ENCODE assay signal across 8 mouse cellular contexts in genomic region chr3:67582273-67583124, GRCm38 (mm10). TPM values are rescaled to one million over a fixed set of nuclear protein-coding genes. Genes with fewer than 3 reads are reported as not detected.
DNase-seq lines count a peak whose midpoint lies in the region; ATAC-seq and TF ChIP-seq lines count a peak whose summit lies in the region.

Gene Mfsd1 (plus strand): TSS chr3:67582741.

- H3K4me1 ChIP-seq in CH12.LX (ENCODE audit: control insufficient read depth in 1 of 2, insufficient read depth in 2 of 2) = peaks cover under 1 to 28% of the 10 kb centered on the region in 2 experiments; a peak in 3 of 4 replicates
- 0 out of 2 replicates have a peak, but pooled peaks cover 2% of the 10 kb centered on the region for H3K4me1 ChIP-seq in forebrain, embryonic 11.5 days (replicated peaks; ENCODE audit: control insufficient read depth, insufficient read depth, low read length)
- H3K4me1 ChIP-seq in heart, embryonic 16.5 days (ENCODE audit: control insufficient read depth, insufficient read depth, low read length) = peaks cover 5% of the 10 kb centered on the region; the same call in 1 of the 2 replicates
- peaks cover 5% of the 10 kb centered on the region for H3K4me1 ChIP-seq in liver, embryonic 16.5 days (ENCODE audit: control insufficient read depth, low read depth, low read length)
- H3K4me1 ChIP-seq in neural tube, embryonic 13.5 days (replicated peaks) = peaks cover 8% of the 10 kb centered on the region
- H3K4me1 ChIP-seq in testis, adult 2 months (ENCODE audit: control insufficient read depth, insufficient read depth, low read length) = peaks cover 8% of the 10 kb centered on the region; the same call in 1 of the 2 replicates

- dilution Hi-C loops in CH12.LX (cut with MboI; ENCODE audit: extremely low pct_ligation_motif_present, extremely low pct_unique_long_range_greater_than_20kb, low sequenced_read_pairs) = no loop called here

- H3K36me3 ChIP-seq in CH12.LX (replicated peaks in 1 of 2; ENCODE audit: control insufficient read depth in 1 of 2, insufficient read depth in 1 of 2, low read length in 1 of 2) = peaks cover 7 to 29% of the 10 kb centered on the region in 2 experiments
- H3K36me3 ChIP-seq in forebrain, embryonic 11.5 days (ENCODE audit: control insufficient read depth, insufficient read depth, low read length) = no peaks in the 10 kb centered on the region; the same call in 1 of the 2 replicates
- H3K36me3 ChIP-seq in heart, embryonic 16.5 days (ENCODE audit: control insufficient read depth, insufficient read depth) = no peaks in the 10 kb centered on the region
- H3K36me3 ChIP-seq in liver, embryonic 16.5 days (ENCODE audit: control insufficient read depth, insufficient read depth) = no peaks in the 10 kb centered on the region
- peaks cover 21% of the 10 kb centered on the region for H3K36me3 ChIP-seq in neural tube, embryonic 13.5 days
- no peaks in the 10 kb centered on the region for H3K36me3 ChIP-seq in testis, adult 2 months (ENCODE audit: control insufficient read depth, insufficient read depth, low read length)

- no peak for TF ChIP-seq CTCF in CH12.LX (conservative IDR thresholded peaks at IDR 0.05 in 1 of 2, IDR thresholded peaks at IDR 0.05 in 1 of 2; ENCODE audit: low read depth in 2 of 2, low read length in 2 of 2)
- TF ChIP-seq CTCF in testis, adult 2 months (IDR thresholded peaks at IDR 0.05; ENCODE audit: control insufficient read depth, insufficient read depth, insufficient replicate concordance, low read depth, low read length) = no peak

- H3K9me3 ChIP-seq in CH12.LX (replicated peaks; ENCODE audit: low read length) = peaks cover 2% of the 10 kb centered on the region
- H3K9me3 ChIP-seq in forebrain, embryonic 11.5 days (ENCODE audit: control insufficient read depth, low read length) = no peaks in the 10 kb centered on the region
- no peaks in the 10 kb centered on the region for H3K9me3 ChIP-seq in heart, embryonic 16.5 days (replicated peaks; ENCODE audit: control insufficient read depth, low read length)
- H3K9me3 ChIP-seq in liver, embryonic 16.5 days (replicated peaks; ENCODE audit: control insufficient read depth, low read length) = no peaks in the 10 kb centered on the region
- H3K9me3 ChIP-seq in neural tube, embryonic 13.5 days = no peaks in the 10 kb centered on the region

- H3K79me2 ChIP-seq in CH12.LX (replicated peaks; ENCODE audit: control insufficient read depth, extremely low read depth, insufficient read depth, poor library complexity, severe bottlenecking) = no peaks in the 10 kb centered on the region; the same call in 1 of the 2 replicates

- peak within 1 kb of the TSS; percentile 78 to 100 (median 84) for H3K4me3 ChIP-seq in CH12.LX (replicated peaks in 1 of 3; ENCODE audit: low read depth in 2 of 3, low read length in 2 of 3, poor library complexity in 1 of 3)
- peak within 1 kb of the TSS; percentile 79 for H3K4me3 ChIP-seq in forebrain, embryonic 11.5 days (ENCODE audit: low read depth, low read length)
- H3K4me3 ChIP-seq in heart, embryonic 16.5 days (ENCODE audit: low read length) = peak within 1 kb of the TSS; percentile 81
- peak within 1 kb of the TSS; percentile 80 for H3K4me3 ChIP-seq in liver, embryonic 16.5 days (ENCODE audit: low read depth, low read length)
- peak within 1 kb of the TSS; percentile 87 for H3K4me3 ChIP-seq in neural tube, embryonic 13.5 days
- H3K4me3 ChIP-seq in testis, adult 2 months (ENCODE audit: control insufficient read depth, low read depth, low read length) = peak within 1 kb of the TSS; percentile 90

- peak; percentile 43; the same call in 1 of the 2 replicates for TF ChIP-seq EP300 in CH12.LX (IDR thresholded peaks at IDR 0.05; ENCODE audit: low read length)

- peak; percentile 60; the same call in 1 of the 2 replicates for TF ChIP-seq POLR2A in CH12.LX (IDR thresholded peaks at IDR 0.05; ENCODE audit: low read depth, low read length)
- peak; percentile 60; the same call in 1 of the 2 replicates for TF ChIP-seq POLR2A in testis, adult 2 months (IDR thresholded peaks at IDR 0.05; ENCODE audit: control insufficient read depth, low read depth, low read length)

- peak within 1 kb of the TSS; percentile 94 for H3K4me2 ChIP-seq in CH12.LX (ENCODE audit: insufficient read depth, low read depth, poor library complexity, severe bottlenecking)
- peak within 1 kb of the TSS; percentile 86 for H3K4me2 ChIP-seq in forebrain, embryonic 11.5 days (ENCODE audit: low read depth, low read length, severe bottlenecking)
- H3K4me2 ChIP-seq in heart, embryonic 16.5 days (ENCODE audit: low read depth, low read length) = peak within 1 kb of the TSS; percentile 72
- H3K4me2 ChIP-seq in liver, embryonic 16.5 days (ENCODE audit: low read depth, low read length) = peak within 1 kb of the TSS; percentile 89
- H3K4me2 ChIP-seq in neural tube, embryonic 13.5 days = peak within 1 kb of the TSS; percentile 66

- no peak for TF ChIP-seq RAD21 in CH12.LX (IDR thresholded peaks at IDR 0.05; ENCODE audit: low read depth, low read length)

- no peaks in the 10 kb centered on the region for H3K27me3 ChIP-seq in CH12.LX (replicated peaks)
- no peaks in the 10 kb centered on the region for H3K27me3 ChIP-seq in forebrain, embryonic 11.5 days (ENCODE audit: control insufficient read depth, insufficient read depth, low read length)
- no peaks in the 10 kb centered on the region for H3K27me3 ChIP-seq in heart, embryonic 16.5 days (ENCODE audit: control insufficient read depth, insufficient read depth, low read length)
- no peaks in the 10 kb centered on the region for H3K27me3 ChIP-seq in liver, embryonic 16.5 days (ENCODE audit: control insufficient read depth, insufficient read depth, low read depth, low read length)
- 0 out of 2 replicates have a peak, but pooled peaks cover 5% of the 10 kb centered on the region for H3K27me3 ChIP-seq in neural tube, embryonic 13.5 days
- no peaks in the 10 kb centered on the region for H3K27me3 ChIP-seq in testis, adult 2 months (ENCODE audit: control insufficient read depth, insufficient read depth, low read length)

- in situ Hi-C loops in CH12.LX (cut with MboI; ENCODE audit: low pct_ligation_motif_present, low pct_unique_long_range_greater_than_20kb, low sequenced_read_pairs) = no loop called here

- ATAC-seq in forebrain, embryonic 11.5 days (replicated peaks; ENCODE audit: low FRiP score) = peak; percentile 93
- peak; percentile 85 for ATAC-seq in heart, embryonic 16.5 days (replicated peaks; ENCODE audit: extremely low read depth, insufficient read depth, low FRiP score)
- ATAC-seq in liver, embryonic 16.5 days (ENCODE audit: low read depth) = peak; percentile 83
- peak; percentile 95 for ATAC-seq in neural tube, embryonic 13.5 days (ENCODE audit: low read depth)

- H3K27ac ChIP-seq in CH12.LX (ENCODE audit: insufficient read depth, low read depth) = no peak within 1 kb of the TSS
- no peak within 1 kb of the TSS for H3K27ac ChIP-seq in forebrain, embryonic 11.5 days (ENCODE audit: low read depth, low read length)
- H3K27ac ChIP-seq in heart, embryonic 16.5 days (ENCODE audit: low read length) = peak within 1 kb of the TSS; percentile 17; the same call in 1 of the 2 replicates
- peak within 1 kb of the TSS; percentile 54; the same call in 1 of the 2 replicates for H3K27ac ChIP-seq in liver, embryonic 16.5 days (ENCODE audit: low read length)
- H3K27ac ChIP-seq in neural tube, embryonic 13.5 days (replicated peaks) = peak within 1 kb of the TSS; percentile 77
- peak within 1 kb of the TSS; percentile 19 for H3K27ac ChIP-seq in testis, adult 2 months (ENCODE audit: control insufficient read depth, insufficient read depth, low read depth, low read length)

- DNase-seq in CH12.LX (ENCODE audit: extremely low read depth) = peak; percentile 89
- DNase-seq in c-Kit-positive CD71-positive TER-119-negative erythroid progenitor cells, embryonic 14.5 days (ENCODE audit: low read depth) = peak; percentile 73
- peak; percentile 98 for DNase-seq in forebrain, embryonic 11.5 days (ENCODE audit: low spot score)
- peak; percentile 85 to 89 for DNase-seq in kidney, postnatal 36 days

- WGBS in forebrain, embryonic 11.5 days = 3% methylated on average over 54 of the region's 54 CpGs
- WGBS in heart, embryonic 16.5 days = 3% methylated on average over 54 of the region's 54 CpGs
- 4% methylated on average over 52 of the region's 54 CpGs for WGBS in liver, embryonic 16.5 days (ENCODE audit: insufficient replicate concordance)
- WGBS in neural tube, embryonic 13.5 days = 4% methylated on average over 54 of the region's 54 CpGs

- peak within 1 kb of the TSS; percentile 83 for H3K9ac ChIP-seq in CH12.LX (ENCODE audit: insufficient read depth, low read depth)
- peak within 1 kb of the TSS; percentile 78 for H3K9ac ChIP-seq in forebrain, embryonic 11.5 days (ENCODE audit: low read length)
- peak within 1 kb of the TSS; percentile 75 for H3K9ac ChIP-seq in heart, embryonic 16.5 days (ENCODE audit: low read length)
- peak within 1 kb of the TSS; percentile 76 for H3K9ac ChIP-seq in liver, embryonic 16.5 days (ENCODE audit: low read depth, low read length)
- peak within 1 kb of the TSS; percentile 87 for H3K9ac ChIP-seq in neural tube, embryonic 13.5 days

TF ChIP-seq in CH12.LX, 34 proteins besides CTCF, POLR2A, EP300 and RAD21 (continues in another document):
- no peak for TF ChIP-seq PAX5 (IDR thresholded peaks at IDR 0.05; ENCODE audit: low read length)
- peak; percentile 62 for TF ChIP-seq NRF1 (IDR thresholded peaks at IDR 0.05; ENCODE audit: low read depth, low read length)
- peak; percentile 51; the same call in 1 of the 2 replicates for TF ChIP-seq ZMIZ1 (IDR thresholded peaks at IDR 0.05; ENCODE audit: low read depth, low read length)
- no peak for TF ChIP-seq TBP (conservative IDR thresholded peaks at IDR 0.05; ENCODE audit: low read depth, low read length)
- TF ChIP-seq ELF1 (IDR thresholded peaks at IDR 0.05; ENCODE audit: low read depth, low read length) = peak; percentile 83
- peak; percentile 67 for TF ChIP-seq NELFE (IDR thresholded peaks at IDR 0.05; ENCODE audit: low read depth, low read length)
- TF ChIP-seq MEF2A (IDR thresholded peaks at IDR 0.05; ENCODE audit: borderline replicate concordance, low read depth, low read length) = peak; percentile 72
- no peak for TF ChIP-seq JUND (conservative IDR thresholded peaks at IDR 0.05; ENCODE audit: low read depth, low read length)
- TF ChIP-seq MXI1 (IDR thresholded peaks at IDR 0.05; ENCODE audit: low read depth, low read length) = peak; percentile 85
- TF ChIP-seq CHD2 (IDR thresholded peaks at IDR 0.05; ENCODE audit: low read length) = 0 out of 2 replicates have a peak, but pooled peaks have one; percentile 19

RNA-seq across cellular contexts. Expression of gene Mfsd1, which starts in this region (rescaled TPM):
- total RNA-seq in CH12.LX (2012; rRNA removed) (44.3 and 50.3 TPM in 2 replicates), CH12.LX (2014; rRNA removed) (56.8 and 68.7 TPM in 2 replicates)
- 82.2 and 95.7 TPM in 2 replicates for polyA plus RNA-seq in CH12.LX (2012; ENCODE audit: insufficient read length, low read depth)
- 56.3 and 61.1 TPM in 2 replicates for polyA plus RNA-seq in forebrain, embryonic 11.5 days (2014; fragmentation: Nextera tagmentation; extraction: Ambion mirVana)
- 36.3 and 37.3 TPM in 2 replicates for polyA plus RNA-seq in heart, embryonic 16.5 days (2015; fragmentation: Nextera tagmentation; extraction: Ambion mirVana)
- 24.6 and 25.2 TPM in 2 replicates for polyA plus RNA-seq in liver, embryonic 16.5 days (2015; fragmentation: Nextera tagmentation; extraction: Ambion mirVana)
- 43.8 and 47.0 TPM in 2 replicates for polyA plus RNA-seq in neural tube, embryonic 13.5 days (2015; fragmentation: Nextera tagmentation; extraction: Ambion mirVana)
- polyA plus RNA-seq in testis, adult 2 months (2012; rRNA removed) = 6.5 and 7.8 TPM in 2 replicates

Comparison
In these comparisons a context has a peak if more than half of its experiments do, and no peak if none do; other contexts are left out.
1. H3K27ac ChIP-seq: peak in heart, embryonic 16.5 days (single experiment), liver, embryonic 16.5 days (single experiment), neural tube, embryonic 13.5 days (single experiment) and testis, adult 2 months (single experiment); none in CH12.LX (single experiment) and forebrain, embryonic 11.5 days (single experiment).
2. Peak in every context shown above with its lines, with median percentiles within 50 percentile points of each other: DNase-seq, H3K4me2 ChIP-seq, H3K4me3 ChIP-seq, H3K9ac ChIP-seq and ATAC-seq.